Mouse (Mus musculus) T-helper 17 cell (primary cell): ENCODE data around the gene Ssna1.

ENCODE experiments used
- in situ Hi-C, 2 experiments: fragments of 300-600 bp; cut with MboI, MseI; formaldehyde crosslinking; loops; 1 replicate in 1 of 2; 2 replicates in 1 of 2; pipeline ENCODE4 v1.15.1; 2025; ENCODE audit warnings: high pct_unique_total_duplicates in 2 of 2

Gene Ssna1

DNA sequence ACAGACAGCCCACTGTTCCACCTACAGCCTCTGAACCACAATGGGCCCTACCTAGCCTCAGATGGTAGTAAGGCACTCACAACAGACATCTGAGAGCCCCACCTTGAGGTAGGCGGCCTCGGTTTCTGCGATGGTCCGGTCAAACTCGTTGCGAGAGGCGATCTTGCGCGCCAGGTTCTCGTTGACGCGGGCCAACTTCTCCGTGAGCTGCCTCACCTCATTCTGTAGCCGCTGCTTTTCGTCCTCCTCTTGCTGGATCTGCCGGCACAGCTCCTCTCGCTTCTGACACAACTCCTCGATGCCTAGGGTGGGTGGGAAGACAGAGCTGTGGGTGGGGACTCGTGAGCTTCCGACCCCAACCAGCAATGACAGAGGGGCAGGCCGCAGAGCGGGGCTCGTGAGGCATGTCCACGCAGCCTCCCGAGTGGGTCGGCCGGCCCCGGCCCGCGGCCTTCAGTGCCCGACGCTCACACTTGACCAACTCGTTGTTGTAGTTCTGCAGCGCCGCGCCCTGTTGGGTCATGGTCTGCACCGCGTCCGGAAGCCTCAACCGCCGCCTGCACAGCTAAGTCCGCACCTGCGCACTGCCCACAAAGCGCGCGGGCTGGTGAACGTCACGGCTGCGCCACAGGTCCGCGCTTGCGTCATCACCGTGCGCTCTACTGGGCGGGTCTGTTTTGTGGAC, at the start of gene Ssna1, which contains the start of gene Anapc2:
Gene Ssna1 (minus strand): TSS at position 612 of the 685 bp plus-strand sequence.
Gene Anapc2 (plus strand): TSS at position 652 of the 685 bp plus-strand sequence.
- in situ Hi-C loops = loop anchor here (5.0 to 10.0 kb wide), 2 partner anchors 60 to 63 kb away; partner anchors contain the start of gene Man1b1 (in 2 of the 2)

DNA sequence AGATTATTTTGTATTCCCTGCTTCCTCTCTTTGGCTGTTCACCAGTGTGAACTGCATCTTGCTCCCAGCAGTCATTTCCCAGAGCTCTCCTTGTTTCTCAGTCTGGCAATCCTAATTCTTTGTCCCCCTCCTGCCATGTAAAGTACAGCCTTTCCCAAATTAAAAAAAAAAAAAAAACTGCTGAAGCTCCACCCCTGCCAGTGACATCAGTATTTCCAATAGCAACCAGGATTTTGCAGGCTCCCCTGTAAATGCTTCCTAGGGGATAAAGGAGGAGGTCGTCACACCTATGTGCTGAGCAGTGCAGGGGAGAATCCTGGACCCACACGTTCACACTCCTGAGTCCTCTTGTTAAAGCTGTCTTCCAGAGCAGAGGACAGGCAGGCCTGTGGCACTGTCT, 47.8 kb upstream of the Ssna1 start:
- in situ Hi-C loops = no loop called here

DNA sequence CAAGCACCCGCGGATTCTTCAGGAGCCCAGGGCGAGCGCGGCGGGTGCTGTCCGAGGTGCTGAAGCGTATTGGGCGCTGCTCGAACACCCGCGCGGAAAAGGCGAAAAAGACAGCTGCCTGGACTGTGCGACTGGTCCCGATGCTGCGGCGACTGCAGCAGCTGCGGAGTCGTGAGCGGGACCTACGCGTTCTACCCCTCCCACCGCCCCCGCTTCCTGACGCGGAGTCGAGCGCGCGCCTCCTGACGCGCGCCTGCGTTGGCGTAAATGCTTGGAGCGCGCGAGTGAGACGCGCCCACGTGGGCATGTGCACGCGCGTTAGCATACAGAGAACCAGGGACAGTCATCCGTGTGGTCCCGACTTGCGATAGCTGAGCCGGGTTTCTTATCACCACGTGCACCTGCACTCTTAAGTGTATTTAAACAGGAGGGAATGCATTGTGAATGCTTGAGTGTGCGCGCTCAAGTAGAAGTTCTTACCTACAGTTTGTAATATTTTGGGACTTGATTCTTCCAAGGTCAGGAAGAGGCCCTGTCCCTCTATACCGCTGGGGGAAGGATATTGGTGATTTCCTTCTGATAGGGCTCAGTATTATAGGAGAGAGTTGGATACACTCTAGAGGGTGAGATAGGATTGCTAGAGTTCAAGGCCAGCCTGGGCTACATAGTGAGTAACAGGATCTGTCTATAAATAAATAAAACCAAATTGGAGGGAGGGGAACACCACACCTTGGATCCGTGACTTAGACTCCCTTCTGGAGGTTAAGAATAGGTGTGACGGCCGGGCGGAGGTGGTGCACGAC, 46.9 kb upstream of the Ssna1 start, which contains the start of gene Grin1:
Gene Grin1 (minus strand): TSS at position 217 of the 803 bp plus-strand sequence.
- in situ Hi-C loops = no loop called here

DNA sequence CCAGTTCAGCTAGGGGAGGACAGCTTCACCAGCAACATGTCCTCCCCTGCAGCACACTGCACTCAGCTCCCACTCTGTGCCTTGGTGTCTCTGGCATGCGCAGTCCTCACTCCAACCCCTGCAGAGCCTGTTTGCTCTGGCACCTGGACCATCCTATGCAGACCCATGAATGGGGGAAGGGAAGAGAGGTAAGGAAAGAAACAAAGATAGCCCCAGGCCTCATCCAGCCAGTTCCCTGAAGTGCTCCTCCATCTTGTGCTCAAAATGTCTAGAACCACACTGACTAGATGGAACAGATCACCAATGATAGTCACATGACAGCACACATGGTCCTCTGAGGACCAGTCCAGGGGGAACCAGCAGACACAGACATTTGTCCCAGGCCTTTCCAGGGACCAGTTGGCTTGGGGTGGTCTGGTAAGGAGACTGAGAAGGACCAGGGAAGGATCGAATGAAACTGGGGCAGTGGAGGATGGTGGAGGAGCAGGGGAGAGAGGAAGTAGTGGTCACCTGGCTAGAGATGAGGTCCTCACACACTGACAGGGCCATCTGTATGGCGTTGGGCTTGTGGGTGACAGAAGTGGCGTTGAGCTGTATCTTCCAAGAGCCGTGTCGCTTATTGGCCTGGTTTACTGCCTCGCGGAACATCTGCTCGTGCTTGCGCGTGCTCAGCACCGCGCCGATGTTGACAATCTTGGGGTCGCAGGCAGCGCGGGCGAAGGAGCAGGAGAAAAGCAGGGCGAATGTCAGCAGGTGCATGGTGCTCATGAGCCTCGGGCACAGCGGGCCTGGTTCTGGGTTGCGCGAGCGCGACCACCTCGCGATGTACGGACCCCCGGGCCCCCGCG, 46.1 kb upstream of the Ssna1 start:
- in situ Hi-C loops = no loop called here

DNA sequence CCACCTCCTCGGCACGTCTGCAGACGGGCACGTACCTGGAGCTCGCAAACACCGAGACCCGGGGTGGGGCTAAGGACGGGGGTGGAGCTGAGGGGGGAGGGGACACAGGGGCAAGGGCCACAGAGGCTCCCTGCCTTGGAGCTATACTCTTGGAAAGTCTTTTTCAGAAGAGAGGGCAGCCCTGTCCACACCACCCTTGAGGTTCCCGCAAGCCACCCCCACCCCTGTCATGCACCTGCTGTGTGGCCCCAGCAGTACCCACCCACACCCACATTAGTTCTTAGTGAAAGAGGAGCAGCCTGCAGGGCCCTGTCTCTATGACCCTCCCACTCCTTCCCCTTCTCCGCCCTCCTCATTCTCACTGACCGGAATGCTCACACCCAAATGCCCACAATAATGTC, 39.3 kb upstream of the Ssna1 start:
- in situ Hi-C loops = no loop called here

DNA sequence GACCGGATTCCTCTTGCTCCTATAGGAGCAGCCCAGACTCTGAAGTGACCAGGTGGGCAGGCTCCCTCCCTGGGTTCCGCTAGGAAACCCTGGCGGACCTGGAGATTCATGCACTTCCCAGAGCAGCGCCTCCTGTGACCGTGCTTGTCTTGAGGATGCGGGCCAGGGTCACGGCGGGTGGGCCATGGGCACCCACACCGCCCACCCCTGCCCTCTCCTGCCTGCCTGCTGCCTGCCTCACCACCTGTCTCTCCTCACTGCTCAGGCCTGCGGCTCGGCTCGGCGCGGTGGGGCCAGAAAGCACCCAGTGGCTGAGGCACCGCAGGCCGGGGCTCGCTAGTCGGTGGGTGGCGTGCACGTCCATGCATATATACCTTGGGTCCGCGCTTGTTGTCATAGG, 38.7 kb upstream of the Ssna1 start:
- in situ Hi-C loops = no loop called here

DNA sequence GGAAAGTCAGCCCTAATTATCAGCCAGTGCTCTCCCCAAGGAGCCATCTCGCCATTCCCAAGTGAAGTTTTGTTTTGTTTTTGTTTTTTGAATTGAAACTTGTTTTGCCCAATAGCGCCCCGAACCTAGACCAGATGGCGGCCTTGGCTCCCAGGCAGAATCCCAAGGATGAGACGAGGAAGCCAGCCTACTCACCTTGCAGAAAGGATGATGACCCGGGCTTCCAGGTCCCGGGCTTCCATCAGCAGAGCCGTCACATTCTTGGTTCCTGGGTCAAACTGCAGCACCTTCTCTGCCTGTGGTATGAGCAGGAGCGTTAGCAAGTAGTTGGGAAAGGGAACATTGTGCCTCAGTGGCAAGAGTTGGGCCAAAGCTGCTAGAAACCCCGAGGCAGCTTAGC, 37.9 kb upstream of the Ssna1 start:
- in situ Hi-C loops = no loop called here

DNA sequence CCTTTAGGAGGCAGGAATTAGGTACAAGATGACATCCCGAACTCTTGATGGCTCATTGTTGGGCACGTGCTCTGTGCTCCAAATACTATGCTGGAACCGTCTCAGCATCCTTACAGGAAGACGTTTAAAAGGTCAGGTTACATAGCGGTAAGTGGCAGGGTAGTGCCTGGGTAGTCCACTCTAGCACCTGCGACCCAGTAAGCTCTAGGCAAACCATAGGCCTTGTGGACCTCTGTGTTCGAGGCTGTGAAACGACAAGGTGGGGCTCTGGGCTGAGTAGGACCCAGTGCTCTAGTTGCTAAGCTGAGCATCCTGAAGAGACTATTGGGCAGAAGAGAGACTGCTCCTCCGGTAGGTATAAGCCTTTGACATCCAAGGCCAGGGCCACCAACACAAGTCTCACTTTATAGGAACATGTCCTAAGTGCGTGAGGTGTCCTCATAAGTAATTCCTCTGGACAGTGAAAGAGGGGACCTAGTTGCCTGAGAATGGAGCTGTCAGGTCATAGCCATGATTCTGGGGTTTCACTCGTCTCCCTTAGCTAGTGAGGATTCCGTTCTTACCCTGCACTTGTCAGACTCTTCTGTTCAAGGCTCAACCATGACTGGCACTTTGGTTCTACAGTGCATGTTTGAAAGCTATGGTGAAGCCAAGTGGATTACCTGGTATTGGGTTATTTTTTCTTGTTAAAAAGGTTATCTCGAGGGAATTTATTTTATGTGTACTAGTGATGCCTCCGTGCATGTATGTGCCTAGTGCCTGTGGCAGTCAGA, 33.5 kb upstream of the Ssna1 start:
- in situ Hi-C loops = no loop called here

DNA sequence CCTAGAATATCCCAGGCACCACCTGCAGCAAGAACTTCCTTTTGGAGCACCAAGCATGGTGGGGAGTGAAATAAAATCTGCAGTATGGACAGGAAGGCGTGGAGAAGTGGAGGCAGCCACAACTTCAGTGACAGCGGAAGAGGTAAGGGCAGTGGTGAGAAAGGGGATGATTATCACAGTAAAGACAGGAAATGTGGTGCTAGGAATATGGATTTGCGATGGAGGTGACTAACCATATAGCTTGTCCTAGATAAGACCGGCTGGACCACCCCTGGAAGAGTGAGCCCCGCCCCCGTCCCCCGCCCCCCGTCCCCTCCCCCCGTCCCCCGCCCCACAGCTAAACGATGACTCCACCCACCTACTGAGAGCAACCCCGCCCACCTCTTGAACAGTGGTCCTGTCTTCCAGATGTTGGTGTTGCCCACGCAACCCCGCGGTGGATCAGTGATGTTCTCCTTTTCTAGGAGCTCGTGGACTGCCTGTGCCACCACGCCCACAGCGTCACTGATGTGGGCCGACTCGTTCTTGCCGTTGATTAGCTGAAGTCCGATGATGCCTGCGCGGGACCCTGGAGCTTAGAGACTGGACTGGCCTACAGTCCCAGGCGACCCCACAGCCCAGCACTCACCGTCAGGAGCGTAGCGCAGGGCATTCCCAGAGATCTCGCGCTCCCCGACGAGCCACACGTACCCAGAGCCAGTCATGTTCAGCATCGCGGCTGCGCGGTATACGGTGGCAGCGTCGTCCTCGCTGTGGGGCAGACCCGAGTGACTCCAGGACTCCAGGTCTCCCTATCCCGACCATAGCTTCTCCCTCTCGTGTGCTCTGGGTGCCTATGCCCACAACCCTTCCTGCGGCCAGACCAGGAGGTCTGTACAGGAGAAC, 32.7 kb upstream of the Ssna1 start:
- in situ Hi-C loops = no loop called here

DNA sequence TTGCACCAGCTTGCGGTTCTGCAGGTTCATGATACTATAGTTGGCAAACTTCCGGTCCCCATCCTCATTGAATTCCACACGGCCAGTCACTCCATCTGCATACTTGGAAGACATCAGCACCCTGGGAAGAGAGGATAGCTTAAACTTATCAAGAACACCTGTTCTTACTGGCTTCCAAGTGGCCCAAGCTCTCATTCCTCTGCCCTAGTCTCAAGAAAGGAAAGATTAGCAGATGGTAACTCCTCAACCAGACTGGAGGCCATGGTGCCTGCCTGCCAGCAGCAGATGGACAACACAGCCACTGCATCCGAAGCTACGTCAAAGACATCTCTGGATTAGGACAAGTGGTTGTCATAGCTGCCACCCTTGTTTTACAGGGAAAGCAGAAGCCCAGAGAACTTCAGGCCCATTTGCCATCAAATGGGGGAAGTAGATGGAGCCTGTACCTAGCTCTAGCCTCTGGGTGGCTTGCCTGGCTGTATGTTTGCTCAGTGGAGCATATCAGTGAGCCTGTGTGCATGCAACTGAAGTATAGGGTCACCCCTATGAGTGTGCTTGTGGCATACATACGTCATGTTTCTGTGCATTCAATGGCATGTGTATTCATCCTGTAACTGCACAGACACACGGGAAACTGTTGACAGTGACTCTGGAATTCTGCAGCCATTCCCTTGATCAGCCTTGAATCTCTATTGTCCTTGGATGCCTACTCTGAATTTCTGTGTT, 31.9 kb upstream of the Ssna1 start:
- in situ Hi-C loops = no loop called here

DNA sequence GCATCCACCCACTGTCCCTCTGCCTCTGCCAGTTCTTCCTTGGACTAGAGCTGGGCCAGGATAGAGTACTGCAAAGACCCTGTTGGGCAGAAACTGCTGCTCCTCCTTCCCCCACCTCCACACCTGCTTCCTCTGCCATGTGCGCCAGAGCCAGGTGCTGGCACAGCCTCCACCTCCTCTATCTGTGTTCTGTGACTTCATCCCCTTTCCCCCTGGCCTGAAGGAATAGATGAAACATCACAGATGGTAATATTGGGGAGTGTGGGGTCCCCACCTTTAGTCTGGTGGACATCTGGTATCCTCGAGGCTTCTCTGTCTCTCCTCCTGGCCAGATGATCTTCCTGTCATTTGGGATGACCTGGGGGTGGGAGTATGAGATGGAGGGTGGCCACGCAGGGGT, 31.2 kb upstream of the Ssna1 start:
- in situ Hi-C loops = no loop called here

DNA sequence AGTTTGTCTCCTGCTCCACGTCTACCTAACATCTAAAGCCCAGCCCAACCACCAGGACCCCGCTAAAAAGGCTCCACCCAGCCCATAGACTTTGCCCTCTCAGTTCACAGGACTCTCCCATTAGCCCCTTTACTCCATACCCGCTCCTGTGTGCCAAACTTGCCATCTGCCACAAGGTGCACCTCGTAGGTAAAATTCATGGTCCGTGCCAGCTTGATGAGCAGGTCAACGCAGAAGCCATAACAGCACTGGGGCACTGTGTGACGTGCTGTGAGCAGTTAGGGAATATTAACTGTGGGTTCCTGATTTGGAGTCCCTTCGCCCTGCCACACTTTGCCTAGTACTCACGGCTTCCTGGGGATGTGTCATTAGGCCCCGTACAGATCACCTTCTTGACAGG, 25.8 kb upstream of the Ssna1 start:
- in situ Hi-C loops = no loop called here

DNA sequence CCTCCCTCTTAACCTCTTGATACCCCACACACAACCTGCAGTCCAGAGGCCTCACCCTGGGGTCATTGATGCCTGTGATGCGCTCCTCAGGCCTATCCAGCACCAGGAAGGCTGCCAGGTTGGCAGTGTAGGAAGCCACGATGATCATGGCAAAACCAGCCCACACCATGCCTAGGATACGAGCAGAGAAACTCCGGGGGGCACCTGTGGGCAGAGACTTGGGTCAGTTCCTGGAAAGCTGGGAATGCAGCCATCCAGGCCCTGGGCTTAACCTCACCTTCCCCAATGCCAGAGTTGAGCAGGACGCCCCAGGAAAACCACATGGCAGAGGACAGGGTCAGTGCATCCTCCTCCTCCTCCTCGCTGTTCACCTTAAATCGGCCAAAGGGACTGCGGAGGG, 24.9 kb upstream of the Ssna1 start:
- in situ Hi-C loops = no loop called here

DNA sequence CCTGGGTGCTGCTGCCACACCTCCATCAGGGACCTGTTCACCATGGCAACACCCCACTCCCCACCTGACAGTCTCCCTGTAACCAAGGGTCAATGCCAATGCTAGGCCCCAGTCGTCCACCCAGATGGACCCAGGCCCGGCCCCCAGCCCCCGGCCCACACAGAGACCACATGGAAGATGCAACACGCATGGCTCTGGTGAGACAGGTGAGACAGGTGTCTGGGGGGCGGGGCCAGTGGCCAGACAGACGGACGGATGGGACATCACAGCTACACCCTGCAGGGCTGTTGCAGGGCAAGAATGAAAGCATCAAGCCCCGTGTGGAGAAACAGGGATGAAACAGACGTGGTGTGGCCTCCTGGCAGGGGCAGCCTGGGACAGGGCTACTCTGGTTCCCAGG, 21.5 kb upstream of the Ssna1 start:
- in situ Hi-C loops = no loop called here

DNA sequence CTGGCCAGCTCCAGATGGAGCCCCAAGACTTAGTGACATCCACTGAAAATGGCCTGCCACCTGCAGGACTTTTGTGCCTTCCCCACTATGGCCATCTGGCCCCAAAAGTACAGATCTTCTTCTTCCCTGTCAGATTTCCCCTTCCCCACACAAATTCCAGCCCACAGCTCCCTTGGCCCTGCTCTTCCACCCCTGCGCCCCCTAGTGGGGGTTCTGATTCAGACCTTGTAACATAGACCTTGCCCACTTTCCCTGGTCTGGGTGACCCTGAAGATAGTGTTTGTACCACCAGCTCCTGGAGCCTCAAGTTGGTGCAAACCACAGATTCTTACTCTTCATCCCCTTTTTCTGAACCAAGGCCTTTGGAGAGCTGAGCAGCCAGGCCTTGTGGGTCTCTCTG, 20.6 kb upstream of the Ssna1 start:
- in situ Hi-C loops = no loop called here

DNA sequence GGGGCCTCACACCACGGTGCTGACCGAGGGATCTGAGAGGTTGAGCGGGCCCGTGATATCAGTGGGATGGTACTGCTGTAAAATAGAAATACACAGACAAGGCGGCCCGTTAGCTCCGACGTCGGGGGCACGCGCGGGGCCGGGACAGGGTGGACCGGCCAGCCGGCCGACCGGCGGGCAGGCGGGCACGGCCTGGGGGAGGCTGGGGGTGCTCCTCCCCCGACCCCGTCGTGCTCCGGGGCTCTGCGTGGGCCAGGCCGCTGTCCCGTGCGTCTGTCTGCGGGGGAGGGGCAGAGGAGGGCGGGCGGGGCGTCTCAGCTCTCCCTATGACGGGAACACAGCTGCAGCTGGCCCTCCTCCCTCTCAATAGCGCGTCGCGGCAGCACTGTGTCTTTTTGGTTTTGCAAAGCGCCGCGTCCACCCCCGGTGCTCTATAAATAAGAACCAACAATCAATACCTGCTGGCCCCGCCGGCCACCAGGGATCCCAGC, 19.9 kb upstream of the Ssna1 start:
- in situ Hi-C loops = no loop called here

DNA sequence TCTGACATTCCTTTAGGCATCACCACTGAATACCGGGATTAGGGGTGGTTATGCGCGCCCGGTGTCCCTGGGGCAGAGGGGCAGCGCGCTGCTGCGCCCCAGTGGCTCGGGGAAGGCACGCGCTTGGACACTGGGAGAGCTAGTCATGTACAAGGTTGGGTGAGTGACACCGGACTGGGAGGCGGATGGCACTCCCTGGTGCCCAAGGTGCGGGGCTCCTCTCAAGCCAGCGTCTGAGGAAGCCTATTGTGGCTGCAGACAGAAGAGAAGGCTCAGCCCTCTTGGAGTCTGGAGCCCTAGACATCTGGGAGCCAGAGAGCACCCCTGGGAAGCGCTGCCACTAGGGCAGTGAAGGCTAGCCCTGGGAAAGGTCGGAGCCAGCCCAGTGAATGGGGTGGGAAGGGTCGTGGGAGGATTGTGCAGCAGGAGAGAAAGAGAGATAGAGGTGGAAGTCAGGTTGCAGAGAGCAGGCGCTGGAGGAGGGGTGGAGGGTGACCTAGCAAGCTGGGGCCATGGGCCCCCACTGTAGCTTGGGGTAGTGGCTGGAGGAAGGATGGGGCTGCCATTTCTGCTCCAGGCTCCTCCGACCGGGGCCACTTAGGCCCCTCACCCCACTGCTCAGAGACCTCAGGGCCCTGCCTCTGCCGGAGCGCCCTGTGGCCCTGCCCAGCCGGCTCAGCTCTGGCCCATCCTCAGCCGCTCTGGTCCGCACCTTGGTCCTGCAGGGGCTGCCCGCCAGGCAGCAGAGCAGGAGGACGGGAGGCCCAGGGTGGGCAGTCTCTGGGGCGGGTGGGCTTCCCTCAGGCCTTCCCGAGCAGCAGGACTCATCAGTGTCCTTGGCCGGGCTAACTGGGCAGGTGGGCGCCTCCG, 19.2 kb upstream of the Ssna1 start:
- in situ Hi-C loops = no loop called here

DNA sequence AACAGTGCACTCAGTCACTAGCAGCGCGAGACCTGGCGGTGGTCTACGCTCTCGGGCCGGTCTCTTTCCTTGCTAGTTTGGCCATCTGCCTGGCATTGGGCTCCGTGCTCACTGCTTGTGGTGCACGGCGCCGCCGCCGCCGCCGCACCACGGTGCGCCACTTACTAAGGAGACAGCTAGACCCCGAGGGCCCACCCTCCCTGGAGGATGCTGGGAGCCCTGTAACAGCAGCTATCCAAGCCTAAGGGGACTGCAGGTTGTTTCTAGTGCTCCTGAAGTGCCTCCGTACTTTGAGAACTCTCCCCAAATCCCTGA, 18.5 kb upstream of the Ssna1 start:
- in situ Hi-C loops = no loop called here
